Mouse (Mus musculus): ENCODE results near the gene Csf2rb. TPM values are rescaled to one million over a fixed set of nuclear protein-coding genes. Genes with fewer than 3 reads are reported as not detected.

Gene Csf2rb
- polyA plus RNA-seq, 1 experiment from 2014 or later: 2.6 TPM

GRCm38 (mm10) chr15:78344567-78344966 is 19.0 kb downstream of the Csf2rb start:
- no peak overlapping the region for H3K4me3 ChIP-seq (ENCODE audit: low read depth, low read length)
- 88% methylated on average over 3 of the region's 3 CpGs for WGBS
- H3K4me2 ChIP-seq: no peak overlapping the region
- ATAC-seq (ENCODE audit: insufficient read depth) (no peak), DNase-seq (no peak)
- H3K27ac ChIP-seq (ENCODE audit: low read depth): no peak overlapping the region
- no peaks in the 10 kb centered on the region for H3K9me3 ChIP-seq (ENCODE audit: low read depth, low read length)
- H3K36me3 ChIP-seq (ENCODE audit: insufficient read depth): no peaks in the 10 kb centered on the region
- H3K4me1 ChIP-seq (ENCODE audit: insufficient read depth): no peaks in the 10 kb centered on the region
- no peaks in the 10 kb centered on the region for H3K27me3 ChIP-seq (ENCODE audit: insufficient read depth, low read length)
- H3K9ac ChIP-seq: no peak overlapping the region
- TF ChIP-seq CTCF (IDR thresholded peaks at IDR 0.05; ENCODE audit: low read depth): no peak

GRCm38 (mm10) chr15:78351586-78352165 is 26.1 kb downstream of the Csf2rb start:
- Histone ChIP-seq H3K9me3 (ENCODE audit: low read depth, low read length) (no peaks in the 10 kb centered on the region), H3K27me3 (ENCODE audit: insufficient read depth, low read length) (no peaks in the 10 kb centered on the region), H3K27ac (ENCODE audit: low read depth) (no peak overlapping the region), H3K9ac (no peak overlapping the region), H3K4me2 (no peak overlapping the region), H3K36me3 (ENCODE audit: insufficient read depth) (no peaks in the 10 kb centered on the region), H3K4me1 (ENCODE audit: insufficient read depth) (no peaks in the 10 kb centered on the region), H3K4me3 (ENCODE audit: low read depth, low read length) (no peak overlapping the region)
- ATAC-seq (ENCODE audit: insufficient read depth): no peak
- TF ChIP-seq CTCF (IDR thresholded peaks at IDR 0.05; ENCODE audit: low read depth): no peak
- WGBS: 38% methylated on average over 3 of the region's 3 CpGs
- DNase-seq: no peak

- no peak overlapping the region for H3K27ac ChIP-seq (ENCODE audit: low read depth)
Observed at GRCm38 (mm10) chr15:78354958-78355357, 29.4 kb downstream of the Csf2rb start.

GRCm38 (mm10) chr15:78355548-78355947 is 30.0 kb downstream of the Csf2rb start:
- H3K4me1 ChIP-seq (ENCODE audit: insufficient read depth): no peaks in the 10 kb centered on the region
- H3K9me3 ChIP-seq (ENCODE audit: low read depth, low read length): no peaks in the 10 kb centered on the region
- H3K27me3 ChIP-seq (ENCODE audit: insufficient read depth, low read length): no peaks in the 10 kb centered on the region
- ATAC-seq (ENCODE audit: insufficient read depth) (no peak), DNase-seq (no peak)
- no peak overlapping the region for H3K9ac ChIP-seq
- WGBS: 81% methylated on average over 5 of the region's 5 CpGs
- TF ChIP-seq CTCF (IDR thresholded peaks at IDR 0.05; ENCODE audit: low read depth): no peak
- H3K36me3 ChIP-seq (ENCODE audit: insufficient read depth): no peaks in the 10 kb centered on the region
- no peak overlapping the region for H3K4me3 ChIP-seq (ENCODE audit: low read depth, low read length)
- H3K4me2 ChIP-seq: no peak overlapping the region
- no peak overlapping the region for H3K27ac ChIP-seq (ENCODE audit: low read depth)

More at GRCm38 (mm10) chr15:78354958-78355357, 29.4 kb downstream of the Csf2rb start:
- no peak for ATAC-seq (ENCODE audit: insufficient read depth)
- Histone ChIP-seq H3K4me1 (ENCODE audit: insufficient read depth) (no peaks in the 10 kb centered on the region), H3K4me3 (ENCODE audit: low read depth, low read length) (no peak overlapping the region), H3K36me3 (ENCODE audit: insufficient read depth) (no peaks in the 10 kb centered on the region), H3K9me3 (ENCODE audit: low read depth, low read length) (no peaks in the 10 kb centered on the region), H3K27me3 (ENCODE audit: insufficient read depth, low read length) (no peaks in the 10 kb centered on the region), H3K9ac (no peak overlapping the region), H3K4me2 (no peak overlapping the region)
- WGBS: 0% methylated on average over 1 of the region's 1 CpGs
- DNase-seq: peak; percentile 81
- peak; percentile 73 for TF ChIP-seq CTCF (IDR thresholded peaks at IDR 0.05; ENCODE audit: low read depth)

GRCm38 (mm10) chr15:78365916-78366315 is 40.4 kb downstream of the Csf2rb start:
- ATAC-seq (ENCODE audit: insufficient read depth): no peak
- no peak overlapping the region for H3K9ac ChIP-seq
- H3K4me2 ChIP-seq: no peak overlapping the region
- H3K27ac ChIP-seq (ENCODE audit: low read depth): no peak overlapping the region
- no peak overlapping the region for H3K4me3 ChIP-seq (ENCODE audit: low read depth, low read length)
- no peaks in the 10 kb centered on the region for H3K9me3 ChIP-seq (ENCODE audit: low read depth, low read length)
- WGBS: 56% methylated on average over 2 of the region's 2 CpGs
- TF ChIP-seq CTCF (IDR thresholded peaks at IDR 0.05; ENCODE audit: low read depth): no peak
- peaks cover 5% of the 10 kb centered on the region; the same call in 1 of the 2 replicates for H3K27me3 ChIP-seq (ENCODE audit: insufficient read depth, low read length)
- no peaks in the 10 kb centered on the region for H3K36me3 ChIP-seq (ENCODE audit: insufficient read depth)
- H3K4me1 ChIP-seq (ENCODE audit: insufficient read depth): no peaks in the 10 kb centered on the region
- no peak for DNase-seq

- no peak for TF ChIP-seq CTCF (IDR thresholded peaks at IDR 0.05; ENCODE audit: low read depth)
- no peak overlapping the region for H3K27ac ChIP-seq (ENCODE audit: low read depth)
- WGBS: 67% methylated on average over 8 of the region's 8 CpGs
- H3K4me1 ChIP-seq (ENCODE audit: insufficient read depth): no peaks in the 10 kb centered on the region
- H3K27me3 ChIP-seq (ENCODE audit: insufficient read depth, low read length): peaks cover 5% of the 10 kb centered on the region; the same call in 1 of the 2 replicates
- H3K36me3 ChIP-seq (ENCODE audit: insufficient read depth): no peaks in the 10 kb centered on the region
- H3K4me3 ChIP-seq (ENCODE audit: low read depth, low read length): no peak overlapping the region
- no peaks in the 10 kb centered on the region for H3K9me3 ChIP-seq (ENCODE audit: low read depth, low read length)
- no peak for ATAC-seq (ENCODE audit: insufficient read depth)
- no peak for DNase-seq
- no peak overlapping the region for H3K4me2 ChIP-seq
- no peak overlapping the region for H3K9ac ChIP-seq
Observed at GRCm38 (mm10) chr15:78366875-78367274, 41.3 kb downstream of the Csf2rb start.

- no peak for ATAC-seq (ENCODE audit: insufficient read depth)
- Histone ChIP-seq H3K27ac (ENCODE audit: low read depth) (no peak overlapping the region), H3K4me3 (ENCODE audit: low read depth, low read length) (no peak overlapping the region), H3K4me2 (no peak overlapping the region), H3K4me1 (ENCODE audit: insufficient read depth) (no peaks in the 10 kb centered on the region), H3K27me3 (ENCODE audit: insufficient read depth, low read length) (peaks cover 5% of the 10 kb centered on the region; the same call in 1 of the 2 replicates), H3K9me3 (ENCODE audit: low read depth, low read length) (no peaks in the 10 kb centered on the region), H3K36me3 (ENCODE audit: insufficient read depth) (no peaks in the 10 kb centered on the region), H3K9ac (no peak overlapping the region)
- no peak for TF ChIP-seq CTCF (IDR thresholded peaks at IDR 0.05; ENCODE audit: low read depth)
- WGBS: 69% methylated on average over 3 of the region's 3 CpGs
- no peak for DNase-seq
Observed at GRCm38 (mm10) chr15:78367811-78368210, 42.3 kb downstream of the Csf2rb start.

Data from lung, embryonic 14.5 days (tissue).